Mouse (Mus musculus): ENCODE results near the gene Rad21l. TPM values are rescaled to one million over a fixed set of nuclear protein-coding genes. Genes with fewer than 3 reads are reported as not detected.

Rad21l gene
- polyA plus RNA-seq (2017; shearing (Covaris generic)): not detected

GRCm38 (mm10) chr2:151668433-151668832 lies at the start of gene Rad21l:
Gene Rad21l (minus strand): TSS chr2:151668533.

GRCm38 (mm10) chr2:151701231-151702145 lies 33.2 kb upstream of the Rad21l start, which contains the start of gene Tmem74b:
Gene Tmem74b (plus strand): TSS chr2:151702008.

GRCm38 (mm10) chr2:151632159-151632814 lies 36.0 kb downstream of the Rad21l start, which contains the start of gene Snph:
Gene Snph (minus strand): TSS chr2:151632593.

Other genes starting within 250 kb of the Rad21l start
- gene 4921509C19Rik, start 192.4 kb downstream of the Rad21l start, polyA plus RNA-seq (2017; shearing (Covaris generic)): 0.27 TPM
- gene Nsfl1c, start 174.4 kb downstream of the Rad21l start, polyA plus RNA-seq (2017; shearing (Covaris generic)): 116 TPM
- gene Fkbp1a, start 126.0 kb downstream of the Rad21l start, polyA plus RNA-seq (2017; shearing (Covaris generic)): 293 TPM
- 119 TPM for gene Sdcbp2, start 95.9 kb downstream of the Rad21l start, polyA plus RNA-seq (2017; shearing (Covaris generic))
- 0.43 TPM for gene Snph, start 35.9 kb downstream of the Rad21l start, polyA plus RNA-seq (2017; shearing (Covaris generic))
- gene Tmem74b, start 33.5 kb upstream of the Rad21l start, polyA plus RNA-seq (2017; shearing (Covaris generic)): not detected
- 52.7 TPM for gene Psmf1, start 75.7 kb upstream of the Rad21l start, polyA plus RNA-seq (2017; shearing (Covaris generic))
- not detected for gene Rspo4, start 174.4 kb upstream of the Rad21l start, polyA plus RNA-seq (2017; shearing (Covaris generic))
- gene Angpt4, start 242.7 kb upstream of the Rad21l start, polyA plus RNA-seq (2017; shearing (Covaris generic)): not detected

Data from effector memory CD4-positive, alpha-beta T cell, adult 7 months (primary cell).